Mouse (Mus musculus) spleen, adult 2 months (tissue): ENCODE results near the gene Bri3.

ENCODE experiments used
- CTCF ChIP-seq: fragments of 200-500 bp; IDR thresholded peaks from 2 replicates; pipeline ENCODE4 v1.5.1; 2011; ENCODE audit warnings: mild to moderate bottlenecking, inconsistent platforms; ENCODE audit not compliant: insufficient read depth, insufficient read length, insufficient replicate concordance; ENCODE audit errors: extremely low read depth
- POLR2A ChIP-seq: fragments of 200-500 bp; IDR thresholded peaks from 2 replicates; pipeline ENCODE4 v1.6.1; 2011; ENCODE audit warnings: low read depth, low read length, inconsistent platforms

- TF ChIP-seq CTCF (no peak), POLR2A (no peak)
These were observed 19.3 kb downstream of the Bri3 start for GRCm38 (mm10) chr5:144263496-144263895.
